Mouse (Mus musculus) lung, postnatal 0 days (tissue): ENCODE results near the gene Jmjd7.

Experiments used
- CTCF ChIP-seq: IDR thresholded peaks from 2 replicates; pipeline ENCODE4 v1.5.1; 2016; ENCODE audit warnings: antibody characterized with exemption, mild to moderate bottlenecking
- EP300 ChIP-seq: IDR thresholded peaks from 2 replicates; pipeline ENCODE4 v1.6.1; 2016; ENCODE audit warnings: antibody characterized with exemption, mild to moderate bottlenecking, control low read depth

DNA sequence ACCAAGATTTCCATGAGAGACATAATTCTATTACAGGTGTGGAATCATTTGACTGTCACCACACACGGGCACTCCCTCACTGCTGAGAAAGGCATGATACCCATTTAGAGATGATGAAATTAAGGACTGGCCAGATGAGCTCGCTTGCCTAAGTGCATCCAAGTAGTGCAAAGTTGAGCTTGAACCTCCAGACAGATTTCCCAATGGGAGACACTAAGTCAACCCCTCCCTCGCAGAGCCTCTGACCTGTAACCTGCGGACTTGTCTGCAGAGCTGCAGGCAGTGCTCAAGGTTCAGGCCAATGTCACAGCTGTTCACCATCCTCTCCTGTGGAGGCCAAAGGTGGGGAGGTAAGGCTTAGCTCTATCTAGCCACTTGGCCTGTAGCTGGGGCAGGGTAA lies 31.5 kb downstream of the Jmjd7 start:
- TF ChIP-seq CTCF (no peak), EP300 (no peak)
